Mouse (Mus musculus) splenic B cell, adult 2 months (primary cell): ENCODE results near the gene Hoxa3.
A peak's percentile ranks its signal among the peaks of the same experiment; 100 is the strongest.

ENCODE experiments used
- DNase-seq: peaks from one replicate; pipeline ENCODE4 v3.0.0-alpha.2; 2011; ENCODE audit warnings: low read depth, low spot score
- H3K27me3 ChIP-seq: 2 replicates; pipeline ENCODE4 v1.6.1; 2012; ENCODE audit warnings: mild to moderate bottlenecking, low read length, moderate library complexity, mixed read lengths; ENCODE audit not compliant: control insufficient read depth, poor library complexity, insufficient read depth, severe bottlenecking
- H3K36me3 ChIP-seq: 2 replicates; pipeline ENCODE4 v1.6.1; 2012; ENCODE audit warnings: mild to moderate bottlenecking, low read length, moderate library complexity, mixed read lengths; ENCODE audit not compliant: control insufficient read depth, poor library complexity, insufficient read depth, severe bottlenecking

Gene Hoxa3

DNA sequence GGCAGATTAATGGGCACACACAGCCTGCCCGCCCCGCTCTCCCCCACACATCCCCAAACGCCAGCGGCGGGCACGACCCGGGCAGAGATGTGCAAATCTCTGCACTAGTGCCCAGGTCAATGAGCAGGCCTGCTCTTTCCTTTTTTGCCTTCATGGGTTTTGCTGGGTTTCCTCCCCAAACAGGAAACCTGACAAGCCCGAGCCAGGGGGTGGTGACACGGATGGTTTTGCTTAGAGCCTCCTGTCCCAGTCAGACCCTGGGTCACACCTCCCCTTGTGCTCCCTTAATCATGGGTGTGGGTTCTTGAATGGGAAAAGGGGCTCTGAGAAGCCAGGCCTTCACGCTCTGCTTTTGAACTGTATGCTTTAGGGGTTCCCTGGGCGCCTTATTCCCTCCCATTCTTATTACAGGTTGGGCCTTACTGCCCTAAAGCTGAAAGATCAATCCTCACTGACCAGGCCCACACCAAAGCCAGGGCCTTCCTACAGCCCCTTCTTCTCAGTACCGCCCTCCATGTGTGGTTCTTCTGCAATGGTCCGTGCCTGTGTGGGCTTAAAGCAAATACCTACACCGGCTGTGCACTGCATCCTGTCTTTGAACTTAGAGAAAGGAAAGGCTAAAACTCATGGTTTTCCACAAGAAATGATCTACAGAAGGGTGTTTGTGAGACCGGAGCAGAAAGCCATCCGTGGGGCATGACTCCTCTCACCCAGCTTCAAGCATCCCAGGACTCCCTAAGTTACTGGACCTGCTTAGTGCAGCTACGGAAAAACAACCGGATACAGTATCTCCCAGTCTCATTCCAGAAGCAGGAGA lies 4.1 kb downstream of the Hoxa3 start:
- Histone ChIP-seq H3K36me3 (no peaks in the 10 kb centered on the region), H3K27me3 (peaks cover 4% of the 10 kb centered on the region)
- DNase-seq = peak; percentile 15

DNA sequence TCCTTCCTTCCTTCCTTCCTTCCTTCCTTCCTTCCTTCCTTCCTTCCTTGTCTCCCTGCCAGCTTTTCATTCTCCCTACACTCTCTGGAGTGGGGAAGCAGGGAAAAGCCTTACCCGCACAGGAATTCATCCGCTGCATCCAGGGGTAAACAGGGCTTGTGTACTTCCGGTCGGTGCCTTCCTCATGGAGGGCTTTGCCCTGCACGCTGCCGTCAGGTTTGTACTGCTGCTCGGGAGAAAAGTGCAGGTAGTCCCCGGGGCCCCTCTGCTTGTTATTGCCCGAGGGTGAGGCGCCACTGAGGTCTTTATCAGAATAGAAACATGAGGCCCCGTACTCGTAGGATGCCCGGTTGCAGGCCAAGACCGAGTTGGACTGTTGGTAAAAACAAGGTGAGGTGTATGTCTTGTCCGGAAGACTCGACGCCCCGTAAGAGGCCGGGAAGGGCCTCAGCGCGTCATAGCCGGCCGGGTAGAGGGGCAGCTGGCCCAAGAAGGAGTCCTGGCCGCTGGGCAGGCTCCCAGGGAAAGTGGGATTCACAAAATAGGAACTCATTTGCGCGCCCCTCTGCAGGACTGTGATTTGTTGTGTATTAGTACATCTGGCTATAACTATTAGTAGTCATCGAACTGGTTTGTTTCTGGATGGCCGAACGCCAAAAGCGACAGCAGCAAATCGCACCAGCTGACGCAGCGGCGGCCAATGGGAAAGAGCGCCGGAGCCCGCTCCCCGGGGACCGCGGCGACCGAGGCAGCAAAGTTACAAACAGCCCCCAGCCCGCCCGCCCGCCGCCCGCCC lies 4.9 kb downstream of the Hoxa3 start, which contains the start of gene Hoxa6:
Gene Hoxa6, minus strand, starts transcription at position 651 of the 796 bp plus-strand sequence.
- DNase-seq = peak; percentile 11
- H3K36me3 ChIP-seq = no peaks in the 10 kb centered on the region
- H3K27me3 ChIP-seq = peaks cover 2% of the 10 kb centered on the region

DNA sequence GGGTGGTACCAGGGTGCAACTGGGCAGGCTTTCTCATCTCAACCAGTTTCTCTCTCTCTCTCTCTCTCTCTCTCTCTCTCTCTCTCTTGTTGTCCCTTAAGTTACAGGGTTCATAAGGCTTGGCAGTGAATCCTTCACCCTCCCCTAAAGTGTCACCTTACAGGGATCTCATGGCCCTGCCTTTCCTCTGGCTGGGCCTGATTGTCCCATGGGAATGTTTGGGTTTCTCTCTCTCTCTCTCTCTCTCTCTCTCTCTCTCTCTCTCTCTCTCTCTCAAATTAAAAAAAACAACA lies 5.5 kb downstream of the Hoxa3 start:
- H3K27me3 ChIP-seq = peaks cover 2% of the 10 kb centered on the region
- no peaks in the 10 kb centered on the region for H3K36me3 ChIP-seq
- no peak for DNase-seq

DNA sequence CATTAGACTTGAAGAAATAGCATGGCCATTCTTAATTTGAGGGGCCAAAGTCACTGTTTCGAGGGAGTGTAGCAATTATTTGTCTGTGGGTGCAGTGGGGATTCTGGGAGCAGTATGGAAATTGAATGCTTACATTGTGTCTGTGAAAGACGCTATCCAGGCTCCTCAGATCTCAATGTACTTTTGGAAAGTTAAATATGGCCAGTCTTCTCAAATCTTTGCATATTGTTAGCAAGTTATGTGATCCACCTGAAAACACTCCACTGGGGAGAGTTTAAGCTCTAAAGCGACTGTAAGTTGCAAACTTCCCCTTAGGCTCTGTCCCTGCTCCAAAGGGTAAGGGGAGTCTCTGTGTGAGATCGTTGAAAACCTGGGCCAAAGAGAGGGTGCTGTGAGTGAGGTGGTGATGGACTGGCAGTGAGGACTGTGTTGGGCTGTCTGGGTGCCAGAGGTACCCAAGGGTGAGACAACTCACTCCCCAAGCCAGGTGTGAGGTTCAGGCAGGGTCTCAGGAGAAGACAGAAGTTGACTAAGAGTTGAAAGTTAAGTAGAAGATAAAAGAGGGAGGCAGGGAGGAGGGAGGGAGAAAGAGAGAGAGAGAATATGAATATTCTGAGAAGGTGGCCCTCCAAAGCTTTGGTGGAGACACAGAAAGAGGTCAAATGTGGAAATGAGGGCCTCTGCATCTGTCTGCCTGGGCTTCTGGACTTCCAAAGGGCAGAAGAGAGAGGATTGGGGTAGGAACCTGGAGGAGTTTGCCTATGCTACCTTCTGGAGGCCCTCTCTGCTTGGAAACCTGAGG lies 6.1 kb downstream of the Hoxa3 start:
- H3K27me3 ChIP-seq = peaks cover 2% of the 10 kb centered on the region
- no peaks in the 10 kb centered on the region for H3K36me3 ChIP-seq
- DNase-seq = no peak

DNA sequence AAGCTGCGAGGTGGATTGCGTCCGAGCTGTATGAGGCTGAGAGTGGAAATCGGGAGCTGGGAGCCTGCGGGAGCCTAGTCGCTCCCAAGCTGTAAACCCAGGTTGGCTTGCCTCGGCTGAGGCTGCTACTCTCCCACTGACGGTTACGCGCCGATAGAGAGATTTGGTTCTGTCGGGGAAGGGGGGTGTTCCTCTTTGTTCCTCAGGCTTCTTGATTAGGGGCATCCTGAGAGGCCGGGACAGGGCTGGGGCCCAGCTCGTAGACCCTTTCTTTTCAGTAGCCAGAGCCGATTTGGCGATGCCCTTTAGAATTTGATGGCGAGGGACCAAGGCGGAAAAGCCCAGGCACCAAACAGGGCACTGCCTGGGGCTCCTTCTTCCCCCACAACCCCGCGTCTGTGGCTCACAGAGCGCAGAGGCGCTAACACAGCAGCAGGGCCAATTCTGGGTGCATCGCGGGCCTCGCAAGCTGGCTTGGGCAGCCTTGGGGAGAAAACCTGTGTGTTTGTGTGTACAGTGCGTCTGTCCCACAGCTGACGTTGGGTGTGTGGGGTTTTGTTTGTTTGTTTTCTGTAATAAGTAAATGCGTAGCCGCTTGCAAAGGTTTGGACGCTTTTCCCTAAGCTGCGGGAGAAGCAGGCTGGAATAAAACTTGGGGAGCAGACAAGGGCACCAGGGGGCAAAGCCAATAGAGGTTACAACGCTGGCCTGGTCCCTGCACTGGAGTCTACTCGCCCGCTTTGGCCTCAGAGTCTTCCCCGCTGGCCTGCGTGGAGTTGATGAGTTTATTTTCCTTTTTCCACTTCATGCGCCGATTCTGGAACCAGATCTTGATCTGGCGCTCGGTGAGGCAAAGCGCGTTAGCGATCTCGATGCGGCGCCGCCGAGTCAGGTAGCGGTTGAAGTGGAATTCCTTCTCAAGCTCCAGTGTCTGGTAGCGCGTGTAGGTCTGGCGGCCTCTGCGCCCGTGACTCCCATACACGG lies 7.2 kb downstream of the Hoxa3 start:
- DNase-seq = no peak
- H3K27me3 ChIP-seq = no peaks in the 10 kb centered on the region; the same call in 1 of the 2 replicates

DNA sequence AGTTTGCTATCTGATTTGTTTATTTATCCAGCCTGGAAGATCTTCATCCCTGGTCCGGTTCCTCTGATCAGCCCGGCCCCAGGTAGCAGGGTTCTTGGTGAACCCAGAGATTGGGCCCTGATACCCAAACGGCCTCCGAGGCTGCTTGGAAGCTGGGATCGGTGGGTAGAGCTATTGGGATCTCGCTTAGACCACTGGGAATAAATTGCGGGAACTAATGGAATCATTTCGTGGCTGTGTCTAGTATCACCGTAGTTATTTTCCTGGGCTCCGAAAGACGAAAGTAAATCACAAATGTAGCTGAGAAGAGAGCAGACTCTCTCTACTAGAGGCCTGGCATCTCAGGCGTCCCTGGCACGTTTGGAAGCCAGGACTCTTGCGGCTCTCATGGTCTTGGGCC lies 7.9 kb downstream of the Hoxa3 start:
- Histone ChIP-seq H3K36me3 (no peaks in the 10 kb centered on the region), H3K27me3 (no peaks in the 10 kb centered on the region; the same call in 1 of the 2 replicates)
- no peak for DNase-seq

More for the DNA sequence above, 7.2 kb downstream of the Hoxa3 start:
- no peaks in the 10 kb centered on the region for H3K36me3 ChIP-seq

DNA sequence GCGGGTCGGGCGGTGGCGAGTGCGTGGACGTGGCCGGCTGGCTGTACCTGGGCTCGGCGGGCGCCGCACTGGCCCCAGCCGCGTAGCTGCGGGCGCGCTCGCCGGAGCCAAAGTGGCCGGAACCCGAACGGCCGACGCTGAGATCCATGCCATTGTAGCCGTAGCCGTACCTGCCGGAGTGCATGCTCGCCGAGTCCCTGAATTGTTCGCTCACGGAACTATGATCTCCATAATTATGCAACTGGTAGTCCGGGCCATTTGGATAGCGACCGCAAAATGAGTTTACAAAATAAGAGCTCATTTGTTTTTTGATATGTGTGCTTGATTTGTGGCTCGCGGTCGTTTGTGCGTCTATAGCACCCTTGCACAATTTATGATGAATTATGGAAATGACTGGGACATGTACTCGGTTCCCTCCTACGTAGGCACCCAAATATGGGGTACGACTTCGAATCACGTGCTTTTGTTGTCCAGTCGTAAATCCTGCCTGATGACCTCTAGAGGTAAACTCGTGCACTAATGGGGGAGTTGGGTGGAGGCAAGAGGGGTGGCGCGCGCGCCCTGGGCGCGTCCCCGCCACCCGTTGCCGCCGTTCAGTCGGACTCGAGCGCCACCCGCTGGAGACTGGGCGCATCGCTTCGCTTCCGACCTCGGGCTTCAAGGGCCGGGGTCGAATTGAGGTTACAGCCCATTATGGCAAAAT lies 8.9 kb downstream of the Hoxa3 start, which contains the start of gene Hoxa5:
Gene Hoxa5, minus strand, starts transcription at position 538 of the 703 bp plus-strand sequence.
- Histone ChIP-seq H3K27me3 (no peaks in the 10 kb centered on the region; the same call in 1 of the 2 replicates), H3K36me3 (no peaks in the 10 kb centered on the region)
- no peak for DNase-seq

DNA sequence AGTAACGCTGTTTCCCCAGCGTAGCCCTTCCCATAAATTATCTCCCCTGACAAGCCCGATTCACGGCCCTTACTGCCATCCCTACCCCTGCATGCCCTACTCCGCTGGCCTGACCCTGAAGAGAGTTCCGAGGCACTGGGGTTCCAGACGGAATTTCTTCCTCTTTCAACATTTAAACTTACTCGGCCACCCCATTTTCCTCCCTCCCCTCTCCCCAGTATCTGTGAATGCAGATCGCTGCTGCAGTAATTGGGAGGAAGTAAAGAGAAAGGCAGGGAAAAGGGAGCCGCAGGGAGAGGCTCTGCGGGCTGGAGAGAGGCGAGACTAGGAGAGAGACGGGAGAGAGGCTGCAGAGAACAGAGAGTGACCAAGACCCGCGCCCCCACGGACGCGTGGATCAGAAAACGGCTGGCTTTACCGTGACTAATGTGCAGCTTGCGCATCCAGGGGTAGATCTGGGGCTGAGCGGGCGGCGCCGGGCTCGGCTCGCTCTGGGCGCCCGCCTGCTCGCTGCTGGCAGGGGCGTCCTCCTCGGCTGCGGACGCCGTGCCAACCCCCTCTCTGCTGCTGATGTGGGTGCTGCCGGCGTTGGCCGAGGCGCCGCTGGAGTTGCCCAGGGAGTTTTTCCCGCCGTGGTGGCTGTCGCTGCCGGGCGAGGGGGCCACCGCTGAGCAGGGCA lies 9.6 kb downstream of the Hoxa3 start:
- no peaks in the 10 kb centered on the region for H3K36me3 ChIP-seq
- H3K27me3 ChIP-seq = no peaks in the 10 kb centered on the region; the same call in 1 of the 2 replicates
- no peak for DNase-seq

DNA sequence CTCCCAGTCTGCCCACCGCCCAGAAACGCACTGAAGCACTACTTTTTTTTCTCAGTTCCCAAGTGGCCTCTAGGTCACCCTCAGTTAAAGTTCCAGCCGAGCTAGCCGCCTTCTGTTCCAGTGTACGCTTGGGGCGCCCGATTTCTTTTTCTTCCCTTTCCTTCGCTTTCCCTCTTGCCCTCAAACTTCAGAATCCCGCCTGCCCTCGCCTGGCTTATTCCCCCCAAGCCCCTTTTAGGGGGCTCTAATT lies 10.1 kb downstream of the Hoxa3 start:
- DNase-seq = no peak
- H3K36me3 ChIP-seq = no peaks in the 10 kb centered on the region
- no peaks in the 10 kb centered on the region; the same call in 1 of the 2 replicates for H3K27me3 ChIP-seq

DNA sequence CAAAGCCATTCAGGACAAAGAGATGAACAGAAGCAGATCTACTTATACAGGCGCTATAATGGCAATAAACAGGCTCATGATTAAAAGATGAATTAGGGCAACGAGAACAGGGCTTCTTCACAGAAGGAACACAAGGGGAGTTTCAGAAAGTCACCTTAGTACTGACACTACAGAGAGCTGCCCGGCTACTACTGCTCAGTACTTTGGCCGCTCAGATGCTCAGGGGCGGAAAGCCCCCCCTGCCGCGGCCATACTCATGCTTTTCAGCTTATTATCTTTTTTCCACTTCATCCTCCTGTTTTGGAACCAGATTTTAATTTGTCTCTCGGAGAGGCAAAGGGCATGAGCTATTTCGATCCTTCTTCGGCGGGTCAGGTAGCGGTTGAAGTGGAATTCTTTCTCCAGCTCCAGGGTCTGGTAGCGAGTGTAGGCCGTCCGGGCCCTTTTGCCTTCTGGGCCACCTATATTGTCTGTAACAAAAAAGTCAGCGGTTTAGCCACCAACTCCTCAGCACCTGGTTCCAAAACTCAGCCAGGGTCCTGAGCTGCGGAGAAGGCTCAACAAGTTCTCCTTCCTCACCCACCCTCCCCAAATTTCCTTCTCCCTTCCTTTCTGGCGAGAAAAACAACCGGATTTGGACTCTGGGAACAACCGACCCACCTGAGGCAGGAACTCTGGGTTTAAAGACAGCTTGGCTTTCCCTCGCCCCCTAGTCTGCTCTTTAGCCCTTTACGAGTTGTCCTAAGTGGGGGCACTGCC lies 10.6 kb downstream of the Hoxa3 start:
- H3K27me3 ChIP-seq = no peaks in the 10 kb centered on the region
- no peaks in the 10 kb centered on the region for H3K36me3 ChIP-seq

DNA sequence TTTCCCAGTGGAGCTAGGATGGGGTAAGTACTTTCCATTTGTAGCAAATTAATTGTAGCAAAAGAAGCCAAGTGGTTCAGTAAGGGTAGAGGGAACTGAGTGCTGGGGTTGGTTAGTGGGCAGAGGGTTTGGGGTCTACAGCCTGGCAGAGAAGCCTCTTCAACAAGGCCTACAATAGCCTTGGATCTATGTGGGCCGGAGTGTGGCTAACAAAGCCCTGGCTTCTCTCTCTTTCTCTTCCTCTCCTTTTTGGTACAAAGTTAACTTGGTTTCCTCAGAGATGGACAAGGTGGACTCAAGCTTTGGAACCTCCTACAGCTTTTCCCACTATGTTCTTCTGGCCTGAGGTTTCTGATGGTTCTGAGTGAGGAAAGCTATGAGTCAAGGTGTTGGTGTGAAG lies 11.9 kb downstream of the Hoxa3 start:
- H3K36me3 ChIP-seq = no peaks in the 10 kb centered on the region
- DNase-seq = no peak
- no peaks in the 10 kb centered on the region for H3K27me3 ChIP-seq

More for the DNA sequence above, 10.6 kb downstream of the Hoxa3 start:
- no peak for DNase-seq

DNA sequence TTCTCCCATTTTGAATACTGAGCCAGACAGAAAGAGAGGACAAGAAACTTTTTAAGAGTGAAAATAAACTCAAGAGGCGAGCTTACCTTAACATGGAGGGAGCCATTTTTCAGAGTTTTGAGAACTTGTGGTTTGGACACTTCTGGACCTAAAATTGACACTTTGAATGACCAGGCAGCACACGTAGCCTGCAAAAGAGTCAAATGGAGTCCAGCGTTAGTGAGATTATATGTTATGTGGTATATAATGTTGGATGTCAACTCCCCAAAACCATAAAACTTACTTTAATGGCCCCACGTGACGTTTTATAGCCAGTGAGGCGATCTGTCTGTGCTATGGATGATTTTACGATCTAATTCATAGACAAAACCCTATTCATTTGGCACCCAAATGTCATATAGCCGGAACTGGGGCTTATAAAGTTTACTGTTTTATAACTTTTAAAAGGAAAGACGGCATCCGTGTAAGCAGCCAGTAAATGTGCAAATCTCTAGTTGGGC lies 12.3 kb downstream of the Hoxa3 start:
- no peak for DNase-seq
- Histone ChIP-seq H3K36me3 (no peaks in the 10 kb centered on the region), H3K27me3 (no peaks in the 10 kb centered on the region)
